Mouse (Mus musculus) left cerebral cortex, adult 9 months (tissue): ENCODE results near the gene Crhr2.

Source experiments
- DNase-seq, 2 experiments: peaks; one replicate each; pipeline ENCODE4 v3.0.0; 2022; ENCODE audit warnings: low spot score in 2 of 2

Crhr2 gene

GRCm38 (mm10) chr6:55123056-55123455 lies 9.8 kb downstream of the Crhr2 start:
- DNase-seq: no peak

DNA sequence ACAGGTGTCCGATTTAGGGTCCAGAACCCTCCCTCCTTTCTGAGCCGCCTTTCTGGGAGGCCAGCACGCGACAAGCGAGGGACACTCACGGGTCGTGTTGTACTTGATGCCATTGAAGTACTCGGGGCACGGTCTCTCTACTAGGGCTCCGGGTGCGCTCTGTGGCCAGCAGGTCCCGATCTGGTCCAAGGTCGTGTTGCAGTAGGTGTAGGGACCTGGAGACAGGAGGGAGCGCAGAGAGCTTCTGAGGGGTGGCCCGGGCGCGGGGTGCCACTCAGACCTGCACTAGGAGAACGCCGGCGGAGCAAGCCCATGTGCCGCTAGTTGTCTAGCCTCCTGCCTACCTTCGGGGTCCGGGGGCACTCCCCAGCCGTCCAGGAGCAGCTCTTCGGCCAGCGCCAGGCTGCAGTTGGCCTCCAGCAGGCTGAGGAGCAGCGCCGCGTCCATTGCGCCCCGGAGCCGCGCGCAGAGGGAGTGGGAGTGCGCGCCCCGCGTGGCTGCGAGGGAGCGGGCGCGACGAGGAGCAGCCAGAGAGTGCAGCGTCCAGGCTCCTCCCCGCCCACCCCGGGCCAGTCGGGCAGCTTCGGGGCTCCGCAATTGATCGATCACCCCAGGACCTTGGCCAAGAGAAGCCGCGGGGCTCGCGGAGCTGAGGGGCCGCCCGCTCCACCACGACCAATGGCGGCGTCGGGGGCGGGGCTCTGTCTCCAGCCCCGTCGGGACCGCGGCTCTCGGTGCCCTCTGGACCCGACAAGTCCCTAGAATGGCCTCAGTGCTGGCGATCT lies 15.3 kb downstream of the Crhr2 start:
- DNase-seq: no peak

DNA sequence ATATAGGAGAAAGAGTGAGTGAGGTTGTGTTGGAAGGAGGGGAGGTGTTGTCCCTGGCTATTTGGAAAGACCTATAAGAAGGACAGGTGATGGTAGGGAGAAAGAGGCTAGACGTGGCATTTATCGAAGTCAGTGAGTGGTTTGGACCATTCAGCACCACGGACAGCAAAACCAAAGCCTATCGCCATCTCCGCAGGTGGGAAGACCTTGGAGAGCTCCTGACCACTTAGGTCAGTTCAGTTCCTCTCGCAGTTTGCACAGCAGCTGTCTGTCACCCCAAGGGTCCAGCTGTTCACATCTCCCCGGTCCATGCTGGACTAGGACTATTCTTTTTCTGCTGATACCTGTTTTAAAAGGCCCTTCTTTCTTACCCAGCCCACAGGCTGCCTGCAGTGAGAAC lies 24.5 kb downstream of the Crhr2 start:
- no peak for DNase-seq

DNA sequence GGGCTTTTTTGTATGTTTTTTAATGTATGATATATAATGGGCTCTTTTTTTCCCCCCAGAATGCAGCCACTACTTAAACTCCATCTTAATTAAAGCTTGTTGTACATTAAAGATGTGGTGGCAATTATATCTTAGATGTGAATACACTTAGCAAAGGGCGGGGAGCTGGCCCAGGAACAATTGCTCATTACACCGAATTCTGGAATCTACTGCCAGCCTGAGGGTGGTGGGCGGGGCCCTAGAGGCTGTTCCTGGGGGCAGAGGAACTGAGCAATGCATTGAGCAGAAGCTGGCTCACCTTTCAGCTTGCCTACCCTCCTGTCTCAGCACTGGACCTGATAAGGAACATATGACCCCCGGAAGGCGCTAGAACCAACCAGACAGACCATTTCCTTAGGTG lies 34.2 kb downstream of the Crhr2 start:
- DNase-seq: peak in 1 of 2 experiments; percentile 15

DNA sequence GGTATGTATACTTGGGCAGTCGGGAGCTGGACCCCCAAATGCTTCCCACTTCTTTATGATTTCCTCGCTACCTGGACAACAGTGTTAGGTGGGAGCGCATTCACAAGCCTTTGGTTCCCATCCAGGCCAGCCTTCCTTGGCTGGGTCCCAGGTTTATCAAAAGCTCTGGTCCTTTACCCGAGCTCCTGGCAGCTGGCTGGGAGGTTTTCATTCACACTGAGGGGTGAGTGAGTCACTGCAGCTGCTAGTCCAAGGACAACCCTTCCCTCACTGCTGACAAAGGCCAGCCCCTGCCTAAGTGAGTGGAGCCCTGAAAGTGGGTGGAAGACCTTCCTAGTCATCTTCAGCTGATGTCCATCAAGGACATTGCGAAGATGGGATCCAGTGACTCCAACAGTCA lies 34.8 kb downstream of the Crhr2 start:
- peak in 1 of 2 experiments; percentile 39 for DNase-seq

DNA sequence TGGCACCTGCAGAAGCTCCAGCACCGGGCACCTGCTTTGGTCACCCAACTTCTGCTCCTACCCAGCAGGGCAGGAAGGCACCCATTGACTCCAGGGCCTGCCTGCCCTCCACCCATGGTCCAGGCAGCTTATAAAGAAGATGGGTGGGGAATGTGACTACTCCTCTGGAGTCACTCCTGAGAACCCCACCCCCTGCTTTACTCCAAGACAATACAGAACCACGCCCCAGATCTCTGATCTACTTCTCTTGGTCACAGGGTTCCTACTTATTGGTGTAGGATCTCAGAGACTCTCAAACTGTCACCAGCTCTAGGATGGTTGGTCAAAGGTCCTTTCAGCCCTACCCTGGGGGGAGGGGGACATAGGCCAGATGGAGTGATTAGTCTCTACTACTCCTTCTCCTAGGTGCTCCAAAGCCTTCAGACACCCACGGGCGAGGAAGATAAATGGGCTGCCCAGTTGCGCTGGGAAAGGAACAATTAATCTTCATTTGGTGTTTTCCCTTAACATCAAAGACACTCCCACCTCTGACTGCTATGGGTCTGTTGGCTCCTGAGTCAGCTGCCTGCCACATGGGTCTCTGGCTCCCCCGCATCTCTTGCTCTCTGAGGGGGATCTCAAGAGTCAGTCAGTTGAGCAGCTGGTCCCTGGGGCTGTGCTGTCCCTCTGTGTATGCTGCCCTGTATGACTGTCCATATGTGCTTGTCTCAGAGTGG lies 39.2 kb downstream of the Crhr2 start:
- DNase-seq: no peak

DNA sequence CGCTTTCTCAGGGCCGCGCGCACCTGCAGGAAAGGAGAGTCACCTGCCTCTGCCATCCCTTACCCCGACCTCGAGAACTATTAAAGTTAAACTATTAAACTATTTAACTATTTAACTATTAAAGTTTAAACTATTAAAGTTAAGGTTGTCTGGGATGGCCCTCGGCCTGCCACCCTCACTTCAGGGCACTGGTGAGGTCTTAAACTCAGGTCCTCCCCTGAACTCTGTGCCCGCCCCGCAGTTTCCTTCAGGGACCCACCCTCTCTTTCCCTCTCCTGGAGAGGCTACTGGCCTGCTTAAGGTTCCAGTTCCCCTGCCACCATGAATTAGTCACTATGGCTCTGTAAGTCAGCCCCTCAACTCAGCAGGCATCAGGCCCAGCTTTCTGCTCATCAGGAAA lies 41.4 kb downstream of the Crhr2 start:
- DNase-seq: no peak

DNA sequence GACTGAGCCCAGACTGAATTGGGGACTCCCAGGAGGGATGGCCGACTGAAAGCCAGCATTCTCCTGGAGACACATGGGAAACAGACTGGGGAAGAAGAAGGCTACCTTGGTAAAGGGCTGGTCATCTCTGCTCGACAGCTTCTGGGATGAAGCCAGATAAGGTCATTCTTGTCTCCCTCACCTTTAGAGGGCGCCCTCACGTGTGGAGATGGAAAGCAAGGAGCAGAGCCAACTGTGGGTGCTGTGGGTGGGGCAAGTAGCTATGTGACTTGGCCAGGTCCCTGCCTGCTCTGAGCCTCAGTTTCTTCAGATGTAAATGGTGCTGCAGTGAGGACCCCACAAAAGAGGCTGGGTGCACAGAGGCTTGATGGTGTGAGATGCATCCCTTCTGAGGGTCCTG lies 42.2 kb downstream of the Crhr2 start:
- DNase-seq: no peak

- DNase-seq: no peak
Measured at GRCm38 (mm10) chr6:55087355-55087754, 45.5 kb downstream of the Crhr2 start.

GRCm38 (mm10) chr6:55082261-55083051 lies 50.4 kb downstream of the Crhr2 start:
- no peak for DNase-seq

- DNase-seq: no peak
Measured at GRCm38 (mm10) chr6:55081379-55081778, 51.4 kb downstream of the Crhr2 start.

- no peak for DNase-seq
Measured at GRCm38 (mm10) chr6:55076561-55077255, 56.1 kb downstream of the Crhr2 start.

- no peak for DNase-seq
Measured at GRCm38 (mm10) chr6:55065903-55066302, 66.9 kb downstream of the Crhr2 start.

GRCm38 (mm10) chr6:55064477-55064827 lies 68.4 kb downstream of the Crhr2 start:
- DNase-seq: no peak

- DNase-seq: no peak
Measured at GRCm38 (mm10) chr6:55063793-55064476, 68.9 kb downstream of the Crhr2 start.

DNA sequence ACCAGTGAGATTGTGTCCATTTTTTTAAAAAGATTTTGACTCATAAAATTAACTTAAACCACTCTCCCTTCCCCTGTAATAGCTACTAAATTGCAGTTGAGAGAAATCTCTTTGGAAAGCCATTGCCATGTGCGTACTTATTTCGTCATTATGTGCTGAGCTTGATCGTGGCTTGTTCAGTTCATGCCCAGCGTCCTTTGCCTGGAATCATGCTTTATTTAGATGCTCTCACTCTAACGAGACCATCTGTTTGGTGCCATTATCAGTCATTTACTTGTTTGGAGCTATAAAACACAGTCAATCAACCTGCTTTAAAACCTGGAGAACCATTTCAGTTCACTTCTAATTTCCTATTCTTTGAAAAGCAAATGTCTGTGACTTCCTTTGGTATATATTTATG lies 70.6 kb downstream of the Crhr2 start:
- DNase-seq: no peak

DNA sequence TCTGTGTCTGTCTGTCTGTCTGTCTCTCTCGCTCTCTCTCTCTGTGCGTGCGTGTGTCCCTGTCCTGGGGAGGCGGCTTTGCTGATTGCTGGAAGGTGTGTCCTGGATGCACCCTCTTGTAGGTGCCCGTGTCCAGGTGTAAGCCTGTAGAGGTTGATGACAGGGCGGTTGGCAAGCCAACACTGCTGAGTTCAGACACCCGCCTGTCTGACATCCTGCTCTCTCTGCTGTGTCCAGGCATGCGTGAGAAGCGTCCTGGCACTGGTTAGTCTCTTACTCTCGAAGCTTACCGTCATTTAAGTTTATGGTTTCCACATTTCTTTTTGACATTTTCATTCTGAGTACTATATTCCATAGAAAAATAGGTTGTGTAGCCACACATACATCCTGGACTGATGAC lies 71.5 kb downstream of the Crhr2 start:
- no peak for DNase-seq

- no peak for DNase-seq
Measured at GRCm38 (mm10) chr6:55060241-55060825, 72.5 kb downstream of the Crhr2 start.

GRCm38 (mm10) chr6:55057427-55057826 lies 75.4 kb downstream of the Crhr2 start:
- DNase-seq: no peak

- no peak for DNase-seq
Measured at GRCm38 (mm10) chr6:55054491-55054890, 78.3 kb downstream of the Crhr2 start.

DNA sequence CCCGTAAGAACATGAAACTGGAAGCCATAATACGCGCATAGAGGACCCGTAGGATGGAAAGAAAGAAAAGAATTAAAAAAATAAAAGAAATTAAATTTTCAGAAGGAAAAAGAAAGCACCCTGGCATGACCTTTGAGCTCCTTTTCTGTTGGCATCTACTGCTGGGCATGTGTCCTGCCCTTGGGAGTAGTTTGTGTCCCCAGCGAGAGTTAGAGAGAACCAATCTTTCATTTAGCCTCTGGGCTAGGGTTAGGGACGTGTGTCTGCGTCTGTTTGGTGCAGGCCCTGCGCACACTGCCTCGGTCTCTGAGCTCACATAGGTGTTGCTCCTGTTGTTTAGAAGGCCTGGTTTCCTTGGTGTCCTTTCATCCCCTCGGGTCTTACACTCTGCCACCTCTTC lies 83.6 kb downstream of the Crhr2 start:
- no peak for DNase-seq
